Mouse (Mus musculus) G1E (cell line): ENCODE results near the gene Chst12.
"Not testable (repeated sequence)": the region's sequence is repeated elsewhere in the genome, so short reads cannot be mapped to it uniquely, and the experiment has no call there.

Source experiments
- CTCF ChIP-seq: IDR thresholded peaks from 2 replicates; pipeline ENCODE4 v1.5.1; 2012; ENCODE audit warnings: low read depth, low read length, inconsistent platforms, mixed read lengths
- GATA1 ChIP-seq: IDR thresholded peaks from 2 replicates; pipeline ENCODE4 v1.6.1; 2012; ENCODE audit warnings: borderline replicate concordance, low read length, inconsistent platforms, mixed read lengths
- POLR2AphosphoS5 ChIP-seq: IDR thresholded peaks from 2 replicates; pipeline ENCODE4 v1.6.1; 2012; ENCODE audit warnings: low read depth, low read length, inconsistent platforms; ENCODE audit not compliant: insufficient replicate concordance
- TAL1 ChIP-seq: conservative IDR thresholded peaks from 2 replicates; pipeline ENCODE4 v1.6.1; 2012; ENCODE audit warnings: low read depth, low read length, inconsistent platforms, mixed read lengths

- not testable (repeated sequence) for TF ChIP-seq CTCF, POLR2AphosphoS5, TAL1, GATA1
Measured at GRCm38 (mm10) chr5:140463151-140463550, 42.2 kb upstream of the Chst12 start.
